20 mouse cellular contexts compared by ENCODE assay signal in the genomic region with DNA sequence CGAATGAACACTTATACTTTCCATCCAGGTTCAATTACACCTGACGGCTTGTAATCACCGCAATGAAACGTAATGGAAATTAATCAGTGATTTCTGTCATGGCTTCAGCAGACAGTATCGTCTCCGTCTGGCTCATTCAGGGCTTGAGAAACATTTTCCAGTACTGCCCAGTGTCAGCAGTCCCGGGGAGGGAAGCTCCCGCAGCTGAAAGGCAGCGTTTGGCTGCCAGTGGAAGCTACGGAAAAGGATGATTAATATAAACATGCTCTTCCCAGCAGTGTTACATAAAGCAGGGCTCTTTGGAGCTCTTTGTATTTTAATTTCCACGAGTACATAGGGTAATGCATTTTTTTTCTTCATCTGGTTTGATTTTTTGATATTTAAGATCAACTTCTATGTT.
DNase-seq lines count a peak whose midpoint lies in the region; ATAC-seq and TF ChIP-seq lines count a peak whose summit lies in the region.
"Had no signal": no experiment of that assay in that cellular context is flagged by ENCODE, and none has a peak within 500 bp of the region (broad histone marks: within the 10 kb centered on the region; RNA-seq: fewer than 3 reads in every experiment).

No protein-coding gene starts in this region.

- peak; percentile 4 for DNase-seq in forebrain, embryonic 14.5 days (ENCODE audit: low spot score)
- peak; percentile 12 for DNase-seq in hindbrain, postnatal 0 days (ENCODE audit: low spot score)
- DNase-seq in hindbrain, embryonic 11.5 days (ENCODE audit: low spot score): no peak
- DNase-seq in brain, embryonic 14.5 days (ENCODE audit: low read depth): peak; percentile 9
- DNase-seq in layer of hippocampus, postnatal 25 days (ENCODE audit: extremely low spot score in 1 of 2, low spot score in 1 of 2): no peak
- no peak for DNase-seq in retina, embryonic 14.5 days (ENCODE audit: low spot score)
- DNase-seq: adrenal gland, postnatal 36 days; cerebellum, adult 2 months; gastrocnemius, adult 2 months; kidney, adult 9 months; kidney, postnatal 36 days; layer of hippocampus, adult 9-11 months; liver, postnatal 0 days; spleen, adult 18-20 months had no signal

- no peaks in the 10 kb centered on the region for H3K27me3 ChIP-seq in forebrain, embryonic 14.5 days (replicated peaks; ENCODE audit: control insufficient read depth, insufficient read depth, low read length)
- no peaks in the 10 kb centered on the region for H3K27me3 ChIP-seq in forebrain, embryonic 13.5 days
- H3K27me3 ChIP-seq in hindbrain, postnatal 0 days (ENCODE audit: insufficient read depth, low read length): no peaks in the 10 kb centered on the region
- no peaks in the 10 kb centered on the region; the same call in 1 of the 2 replicates for H3K27me3 ChIP-seq in hindbrain, embryonic 11.5 days (ENCODE audit: control insufficient read depth, insufficient read depth, low read length)
- no peaks in the 10 kb centered on the region for H3K27me3 ChIP-seq in stomach, embryonic 14.5 days (ENCODE audit: control insufficient read depth, insufficient read depth, low read length)
- H3K27me3 ChIP-seq: midbrain, embryonic 12.5 days had no signal

- TF ChIP-seq POLR2A in brain, embryonic 14.5 days (IDR thresholded peaks at IDR 0.05; ENCODE audit: borderline replicate concordance, extremely low read depth, insufficient read depth, insufficient read length, poor library complexity, severe bottlenecking): no peak

- no peak for ATAC-seq in forebrain, embryonic 14.5 days
- no peak for ATAC-seq in forebrain, embryonic 13.5 days
- ATAC-seq in hindbrain, postnatal 0 days: no peak
- ATAC-seq in hindbrain, embryonic 11.5 days (ENCODE audit: low FRiP score): no peak
- peak; percentile 28; the same call in 1 of the 2 replicates for ATAC-seq in stomach, embryonic 14.5 days (ENCODE audit: insufficient number of reproducible peaks, insufficient read depth, low FRiP score, low read depth)
- ATAC-seq: liver, postnatal 0 days had no signal

- no peaks in the 10 kb centered on the region for H3K36me3 ChIP-seq in forebrain, embryonic 14.5 days (ENCODE audit: control insufficient read depth, insufficient read depth, low read length)
- no peaks in the 10 kb centered on the region for H3K36me3 ChIP-seq in forebrain, embryonic 13.5 days (ENCODE audit: poor library complexity, severe bottlenecking)
- no peaks in the 10 kb centered on the region for H3K36me3 ChIP-seq in hindbrain, postnatal 0 days (ENCODE audit: insufficient read depth, low read length)
- H3K36me3 ChIP-seq in hindbrain, embryonic 11.5 days (ENCODE audit: control insufficient read depth, insufficient read depth, low read length): no peaks in the 10 kb centered on the region
- H3K36me3 ChIP-seq in stomach, embryonic 14.5 days (ENCODE audit: control insufficient read depth, insufficient read depth, low read length): no peaks in the 10 kb centered on the region
- H3K36me3 ChIP-seq: forebrain, embryonic 10.5 days; limb, embryonic 10.5 days; midbrain, embryonic 12.5 days; neural tube, embryonic 13.5 days had no signal

- no peak overlapping the region for H3K4me2 ChIP-seq in forebrain, embryonic 14.5 days (ENCODE audit: low read length)
- no peak overlapping the region for H3K4me2 ChIP-seq in forebrain, embryonic 13.5 days
- peak overlapping the region; percentile 13; the same call in 1 of the 2 replicates for H3K4me2 ChIP-seq in hindbrain, postnatal 0 days (ENCODE audit: low read depth, low read length)
- no peak overlapping the region for H3K4me2 ChIP-seq in hindbrain, embryonic 11.5 days (replicated peaks; ENCODE audit: low read depth, low read length)
- H3K4me2 ChIP-seq in stomach, embryonic 14.5 days (replicated peaks; ENCODE audit: low read depth, low read length): peak overlapping the region; percentile 6; the same call in 1 of the 2 replicates

- no peaks in the 10 kb centered on the region for H3K9me3 ChIP-seq in forebrain, embryonic 14.5 days (replicated peaks; ENCODE audit: control insufficient read depth, low read length)
- H3K9me3 ChIP-seq in forebrain, embryonic 13.5 days (replicated peaks): no peaks in the 10 kb centered on the region
- no peaks in the 10 kb centered on the region for H3K9me3 ChIP-seq in hindbrain, postnatal 0 days (ENCODE audit: low read length)
- no peaks in the 10 kb centered on the region for H3K9me3 ChIP-seq in hindbrain, embryonic 11.5 days (ENCODE audit: control insufficient read depth, low read length)
- H3K9me3 ChIP-seq in stomach, embryonic 14.5 days (ENCODE audit: control insufficient read depth, low read depth, low read length): no peaks in the 10 kb centered on the region
- H3K9me3 ChIP-seq: forebrain, embryonic 10.5 days; limb, embryonic 10.5 days; midbrain, embryonic 12.5 days; neural tube, embryonic 13.5 days had no signal

- TF ChIP-seq CTCF in hindbrain, postnatal 0 days (IDR thresholded peaks at IDR 0.05; ENCODE audit: low read depth): no peak
- no peak for TF ChIP-seq CTCF in brain, embryonic 14.5 days (IDR thresholded peaks at IDR 0.05; ENCODE audit: borderline replicate concordance, extremely low read depth, insufficient read depth, insufficient read length)

- H3K27ac ChIP-seq in forebrain, embryonic 14.5 days (ENCODE audit: low read depth, low read length): no peak overlapping the region
- H3K27ac ChIP-seq in forebrain, embryonic 13.5 days: no peak overlapping the region
- H3K27ac ChIP-seq in hindbrain, postnatal 0 days: no peak overlapping the region
- no peak overlapping the region for H3K27ac ChIP-seq in hindbrain, embryonic 11.5 days (ENCODE audit: low read depth, low read length)
- no peak overlapping the region for H3K27ac ChIP-seq in stomach, embryonic 14.5 days (ENCODE audit: low read length)
- H3K27ac ChIP-seq: forebrain, embryonic 10.5 days; gastrocnemius, adult 2 months; limb, embryonic 10.5 days; midbrain, embryonic 12.5 days; neural tube, embryonic 13.5 days had no signal

- peaks cover 3% of the 10 kb centered on the region; the same call in 1 of the 2 replicates for H3K4me1 ChIP-seq in forebrain, embryonic 14.5 days (ENCODE audit: control insufficient read depth, insufficient read depth, low read length)
- H3K4me1 ChIP-seq in forebrain, embryonic 13.5 days: no peaks in the 10 kb centered on the region
- H3K4me1 ChIP-seq in hindbrain, postnatal 0 days (ENCODE audit: insufficient read depth, low read length): no peaks in the 10 kb centered on the region
- H3K4me1 ChIP-seq in hindbrain, embryonic 11.5 days (replicated peaks; ENCODE audit: control insufficient read depth, insufficient read depth, low read length): no peaks in the 10 kb centered on the region
- H3K4me1 ChIP-seq in stomach, embryonic 14.5 days (ENCODE audit: control insufficient read depth, insufficient read depth, low read length): 0 out of 2 replicates have a peak, but pooled peaks cover 4% of the 10 kb centered on the region
- H3K4me1 ChIP-seq: midbrain, embryonic 12.5 days had no signal

- H3K9ac ChIP-seq in forebrain, embryonic 14.5 days (ENCODE audit: low read length): no peak overlapping the region
- no peak overlapping the region for H3K9ac ChIP-seq in forebrain, embryonic 13.5 days
- H3K9ac ChIP-seq in hindbrain, postnatal 0 days (replicated peaks; ENCODE audit: low read length): no peak overlapping the region
- H3K9ac ChIP-seq in hindbrain, embryonic 11.5 days (ENCODE audit: low read depth, low read length): no peak overlapping the region
- no peak overlapping the region for H3K9ac ChIP-seq in stomach, embryonic 14.5 days (replicated peaks; ENCODE audit: low read depth, low read length)
- H3K9ac ChIP-seq: liver, postnatal 0 days; midbrain, embryonic 12.5 days; neural tube, embryonic 13.5 days had no signal

- WGBS in forebrain, embryonic 14.5 days: 71% methylated on average over 11 of the region's 11 CpGs
- WGBS in forebrain, embryonic 13.5 days: 74% methylated on average over 11 of the region's 11 CpGs
- 40% methylated on average over 11 of the region's 11 CpGs for WGBS in hindbrain, postnatal 0 days
- 43% methylated on average over 11 of the region's 11 CpGs for WGBS in hindbrain, embryonic 11.5 days
- WGBS in stomach, embryonic 14.5 days: 25% methylated on average over 11 of the region's 11 CpGs

- no peak overlapping the region for H3K4me3 ChIP-seq in forebrain, embryonic 14.5 days (ENCODE audit: low read depth, low read length)
- H3K4me3 ChIP-seq in forebrain, embryonic 13.5 days: no peak overlapping the region
- H3K4me3 ChIP-seq in hindbrain, postnatal 0 days (ENCODE audit: low read length): no peak overlapping the region
- no peak overlapping the region for H3K4me3 ChIP-seq in hindbrain, embryonic 11.5 days (ENCODE audit: low read depth, low read length)
- H3K4me3 ChIP-seq in stomach, embryonic 14.5 days (ENCODE audit: low read depth, low read length): no peak overlapping the region
- H3K4me3 ChIP-seq: forebrain, embryonic 10.5 days; limb, embryonic 10.5 days; midbrain, embryonic 12.5 days; neural tube, embryonic 13.5 days had no signal

Comparison
In these comparisons a context has a peak if more than half of its experiments do, and no peak if none do; other contexts are left out.
1. DNase-seq: peak in forebrain, embryonic 14.5 days (single experiment), hindbrain, postnatal 0 days (single experiment) and brain, embryonic 14.5 days (single experiment); none in hindbrain, embryonic 11.5 days (single experiment), layer of hippocampus, postnatal 25 days (0 of 2) and retina, embryonic 14.5 days (single experiment).
2. H3K4me2 ChIP-seq: peak in hindbrain, postnatal 0 days (single experiment) and stomach, embryonic 14.5 days (single experiment); none in forebrain, embryonic 14.5 days (single experiment), forebrain, embryonic 13.5 days (single experiment) and hindbrain, embryonic 11.5 days (single experiment).